Mouse (Mus musculus) G1E (cell line): Measurements from ENCODE around the gene Kat6b.

Source experiments
- CTCF ChIP-seq: IDR thresholded peaks from 2 replicates; pipeline ENCODE4 v1.5.1; 2012; ENCODE audit warnings: low read depth, low read length, inconsistent platforms, mixed read lengths
- GATA1 ChIP-seq: IDR thresholded peaks from 2 replicates; pipeline ENCODE4 v1.6.1; 2012; ENCODE audit warnings: borderline replicate concordance, low read length, inconsistent platforms, mixed read lengths
- POLR2AphosphoS5 ChIP-seq: IDR thresholded peaks from 2 replicates; pipeline ENCODE4 v1.6.1; 2012; ENCODE audit warnings: low read depth, low read length, inconsistent platforms; ENCODE audit not compliant: insufficient replicate concordance

DNA sequence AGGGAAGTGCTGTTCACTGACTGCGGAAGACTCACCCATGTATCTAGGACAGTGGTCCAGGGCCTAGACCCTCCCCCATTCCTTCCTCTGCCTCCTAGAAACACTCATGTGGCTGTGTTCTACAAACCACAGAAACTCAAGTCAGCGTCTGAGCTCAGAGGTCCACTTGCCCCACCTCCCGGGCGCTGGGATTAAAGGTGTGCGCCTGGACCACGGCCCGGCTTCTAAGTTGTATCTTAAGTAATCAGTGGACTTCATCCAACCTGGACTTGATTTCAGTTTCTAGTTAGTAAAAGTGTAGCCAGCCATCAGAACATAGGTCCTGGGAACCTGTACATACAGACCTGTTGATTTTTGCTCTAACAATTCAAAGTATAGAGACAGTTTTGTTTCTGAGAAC lies 78.2 kb downstream of the Kat6b start:
- no peak for TF ChIP-seq CTCF
- no peak for TF ChIP-seq POLR2AphosphoS5
- no peak for TF ChIP-seq GATA1
